Mouse (Mus musculus) CH12.LX (cell line): Measurements from ENCODE around the gene Sp3.

Source experiments
- CTCF ChIP-seq, 2 experiments: IDR thresholded peaks in 1 of 2; conservative IDR thresholded peaks in 1 of 2; 2 replicates each; pipeline ENCODE4 v1.5.1; 2011 to 2012; ENCODE audit warnings: low read depth in 2 of 2, low read length in 2 of 2, improper control_type of control experiment in 1 of 2, inconsistent platforms in 1 of 2, mild to moderate bottlenecking in 1 of 2, moderate library complexity in 1 of 2
- ELF1 ChIP-seq: IDR thresholded peaks from 2 replicates; pipeline ENCODE4 v1.6.1; 2014; ENCODE audit warnings: low read depth, mild to moderate bottlenecking, inconsistent platforms, low read length, improper control_type of control experiment
- JUND ChIP-seq: conservative IDR thresholded peaks from 2 replicates; pipeline ENCODE4 v1.6.1; 2011; ENCODE audit warnings: low read depth, low read length, improper control_type of control experiment
- UBTF ChIP-seq: IDR thresholded peaks from 2 replicates; pipeline ENCODE4 v1.6.1; 2012; ENCODE audit warnings: low read depth, mild to moderate bottlenecking, inconsistent platforms, low read length, improper control_type of control experiment, moderate library complexity

DNA sequence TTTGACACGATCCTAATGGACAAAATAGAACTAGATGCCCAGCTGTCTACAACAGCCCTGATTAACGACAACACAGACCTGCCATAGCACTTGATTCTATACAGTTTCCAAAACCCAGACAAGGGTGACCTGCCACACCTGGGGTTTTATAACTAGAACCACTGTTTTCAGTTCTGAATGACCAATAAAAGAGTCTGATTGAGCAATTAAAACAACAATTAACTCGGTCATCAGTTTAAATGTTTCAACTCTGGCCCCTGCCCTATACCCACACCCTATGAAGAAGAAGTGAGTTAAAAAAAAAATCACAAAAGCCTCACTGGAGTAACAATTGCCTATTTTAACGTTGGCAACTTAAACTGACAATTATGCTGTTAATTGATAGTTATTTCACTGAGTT is 64.1 kb downstream of the Sp3 start:
- TF ChIP-seq UBTF (no peak), CTCF (conservative IDR thresholded peaks at IDR 0.05 in 1 of 2, IDR thresholded peaks at IDR 0.05 in 1 of 2; ENCODE audit: low read depth in 2 of 2, low read length in 2 of 2) (no peak), JUND (no peak), ELF1 (no peak)
